Mouse (Mus musculus) G1E-ER4 (cell line): ENCODE data around the gene Nelfb. TPM values are rescaled to one million over a fixed set of nuclear protein-coding genes. Genes with fewer than 3 reads are reported as not detected.

Experiments used
- GATA1 ChIP-seq: IDR thresholded peaks from one replicate; pipeline ENCODE4 v1.8.0; 2012; ENCODE audit warnings: low read length, inconsistent platforms
- polyA plus RNA-seq: library from polyadenylated mRNA; stranded (reverse); fragments of >175 nt; gene quantifications from 2 replicates; pipeline ENCODE4 v1.2.3, GENCODE M21; 2012

Nelfb gene
- polyA plus RNA-seq, 1 experiment: 34.1 TPM

DNA sequence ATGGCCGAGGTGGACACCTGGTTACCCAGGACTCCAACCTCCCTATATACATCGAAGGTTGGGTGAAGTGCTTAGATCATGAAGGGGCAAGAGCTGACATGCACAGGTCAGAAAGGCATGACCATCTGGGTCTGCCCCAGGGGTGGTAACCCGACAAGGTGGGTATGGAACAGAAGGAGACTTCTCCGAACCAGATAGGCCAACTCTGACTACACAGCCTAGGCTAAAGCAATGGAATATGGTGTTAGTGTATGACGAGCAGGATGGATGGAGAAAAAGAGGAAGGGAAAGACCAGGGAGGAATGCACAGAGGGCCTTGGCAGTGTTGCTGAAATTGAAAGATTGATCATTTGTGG is 24.7 kb downstream of the Nelfb start:
- TF ChIP-seq GATA1: no peak

DNA sequence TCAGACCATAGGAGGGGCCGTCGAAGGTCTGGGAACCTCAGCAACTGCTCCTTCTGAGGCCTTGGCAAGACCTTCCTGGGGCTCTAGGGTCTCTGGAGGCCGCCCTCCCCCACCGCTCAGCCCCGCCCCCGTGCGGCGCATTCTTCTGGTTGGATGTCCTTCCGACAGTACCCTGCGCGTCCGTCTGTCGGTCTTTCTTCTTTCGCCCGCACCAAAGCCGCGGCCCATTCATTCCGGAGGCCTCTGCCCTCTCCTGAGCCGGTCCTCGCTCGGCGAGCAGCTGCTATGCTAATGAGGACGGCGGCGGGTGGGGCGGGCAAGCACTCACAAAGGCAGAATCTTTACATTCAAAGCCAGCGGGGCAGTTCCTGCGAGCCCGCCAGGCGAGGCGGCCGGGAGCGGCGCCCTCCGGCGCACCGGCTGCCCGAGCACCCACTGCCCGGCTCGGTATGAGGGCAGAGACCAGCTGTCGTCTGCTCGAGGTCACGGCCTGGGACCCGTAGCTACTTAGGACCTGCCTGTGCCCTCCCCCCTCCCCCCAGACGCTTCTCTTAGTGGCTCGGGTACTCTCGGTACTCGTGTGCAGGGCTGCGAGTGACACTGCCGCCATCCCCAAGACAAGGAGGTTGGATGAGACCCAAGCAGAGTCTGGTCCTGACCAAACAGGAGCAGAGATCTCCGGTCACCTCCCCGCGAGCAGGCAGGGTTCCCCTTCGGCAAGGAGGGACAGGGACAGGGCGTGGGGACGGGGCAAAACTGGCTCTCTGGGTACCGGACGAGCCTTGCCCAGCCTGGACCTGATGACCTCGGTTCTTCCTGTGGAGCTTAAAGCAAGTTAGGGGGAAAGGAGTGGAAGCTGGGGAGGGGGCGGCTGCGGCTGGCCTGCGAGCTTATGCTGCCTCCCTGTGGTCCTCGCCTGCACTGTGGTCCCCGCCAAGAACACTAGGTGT is 25.4 kb downstream of the Nelfb start:
- no peak for TF ChIP-seq GATA1

DNA sequence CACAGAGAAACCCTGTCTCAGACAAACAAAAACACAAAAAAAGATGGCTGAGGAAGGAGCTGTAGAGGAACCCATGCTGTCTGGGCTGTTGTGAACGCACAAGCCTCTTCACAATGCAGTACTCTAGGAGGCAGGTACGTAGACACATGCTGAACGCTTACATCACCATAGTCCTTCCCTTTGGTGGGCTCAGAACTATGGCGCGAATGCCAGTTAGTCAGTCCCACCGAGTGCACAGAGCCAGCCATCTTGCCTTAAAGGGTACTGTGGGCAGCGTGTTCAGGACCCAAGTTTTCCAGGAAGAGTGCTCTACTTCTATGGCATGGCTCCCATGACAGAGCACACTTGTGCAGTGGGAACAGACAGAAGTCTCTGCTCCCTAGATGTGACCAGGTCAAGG is 26.8 kb downstream of the Nelfb start:
- TF ChIP-seq GATA1: no peak

DNA sequence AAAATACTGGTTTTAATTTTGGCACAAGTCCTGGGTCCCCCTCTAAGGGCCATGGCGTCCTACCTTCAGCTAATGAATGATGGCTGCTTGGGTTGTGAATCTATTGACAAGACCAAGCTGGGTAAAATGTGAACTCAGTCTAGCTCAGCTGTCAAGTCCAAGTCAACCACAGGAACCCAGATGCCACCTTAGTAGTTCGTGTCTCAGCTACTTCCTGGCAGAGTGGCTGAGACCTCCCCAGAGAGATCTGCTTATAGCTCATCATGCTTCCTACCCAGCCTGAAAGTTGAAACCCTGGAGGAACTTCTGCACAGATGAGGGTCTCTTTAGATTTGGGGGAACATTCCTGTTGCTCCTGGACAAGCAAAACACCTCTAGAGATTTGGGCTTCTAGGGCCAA is 28.0 kb downstream of the Nelfb start:
- no peak for TF ChIP-seq GATA1

DNA sequence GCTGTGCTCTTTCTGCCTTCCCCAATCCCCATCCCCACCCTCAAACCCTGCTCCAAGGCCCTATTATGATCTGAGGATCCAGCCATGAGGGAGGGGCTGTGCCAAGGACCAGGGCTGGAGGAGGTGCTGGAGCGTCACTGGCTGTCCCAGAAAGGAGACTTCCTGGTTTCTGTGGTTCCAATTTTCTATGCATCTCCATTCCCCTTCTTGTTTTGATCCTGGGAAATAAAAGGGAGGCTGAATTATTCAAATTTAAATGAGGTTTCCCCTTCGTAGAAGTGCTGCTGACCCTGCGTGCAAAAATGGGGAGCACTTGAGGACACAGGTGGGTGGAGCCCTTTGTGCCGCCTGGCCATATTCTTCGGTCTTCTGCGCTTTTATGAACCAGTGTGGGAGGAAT is 28.6 kb downstream of the Nelfb start:
- no peak for TF ChIP-seq GATA1

DNA sequence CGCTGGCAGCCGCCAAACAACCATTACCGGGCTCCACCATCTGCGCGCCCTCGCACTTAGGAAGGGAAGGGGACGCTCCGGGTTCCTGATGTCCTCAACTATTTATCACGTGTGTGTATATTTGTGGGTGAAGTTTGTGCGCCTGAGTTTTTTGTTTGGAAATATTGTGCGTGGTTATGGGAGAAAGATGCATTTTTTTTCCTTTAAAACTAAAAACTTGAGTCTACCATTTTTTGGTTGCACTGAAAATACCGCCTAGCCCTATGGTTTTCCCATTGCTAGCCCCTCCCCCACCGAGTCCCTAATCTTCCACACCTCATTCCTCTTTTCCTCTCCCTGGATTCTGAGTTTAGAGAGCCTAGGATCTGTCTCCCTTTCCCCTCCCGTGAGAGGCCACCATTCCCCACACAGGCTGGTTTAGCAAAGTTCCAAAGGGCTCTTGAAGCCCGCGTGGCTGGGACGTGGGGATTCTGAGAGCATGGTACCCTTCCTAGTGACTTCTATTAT is 29.3 kb downstream of the Nelfb start:
- TF ChIP-seq GATA1: no peak

DNA sequence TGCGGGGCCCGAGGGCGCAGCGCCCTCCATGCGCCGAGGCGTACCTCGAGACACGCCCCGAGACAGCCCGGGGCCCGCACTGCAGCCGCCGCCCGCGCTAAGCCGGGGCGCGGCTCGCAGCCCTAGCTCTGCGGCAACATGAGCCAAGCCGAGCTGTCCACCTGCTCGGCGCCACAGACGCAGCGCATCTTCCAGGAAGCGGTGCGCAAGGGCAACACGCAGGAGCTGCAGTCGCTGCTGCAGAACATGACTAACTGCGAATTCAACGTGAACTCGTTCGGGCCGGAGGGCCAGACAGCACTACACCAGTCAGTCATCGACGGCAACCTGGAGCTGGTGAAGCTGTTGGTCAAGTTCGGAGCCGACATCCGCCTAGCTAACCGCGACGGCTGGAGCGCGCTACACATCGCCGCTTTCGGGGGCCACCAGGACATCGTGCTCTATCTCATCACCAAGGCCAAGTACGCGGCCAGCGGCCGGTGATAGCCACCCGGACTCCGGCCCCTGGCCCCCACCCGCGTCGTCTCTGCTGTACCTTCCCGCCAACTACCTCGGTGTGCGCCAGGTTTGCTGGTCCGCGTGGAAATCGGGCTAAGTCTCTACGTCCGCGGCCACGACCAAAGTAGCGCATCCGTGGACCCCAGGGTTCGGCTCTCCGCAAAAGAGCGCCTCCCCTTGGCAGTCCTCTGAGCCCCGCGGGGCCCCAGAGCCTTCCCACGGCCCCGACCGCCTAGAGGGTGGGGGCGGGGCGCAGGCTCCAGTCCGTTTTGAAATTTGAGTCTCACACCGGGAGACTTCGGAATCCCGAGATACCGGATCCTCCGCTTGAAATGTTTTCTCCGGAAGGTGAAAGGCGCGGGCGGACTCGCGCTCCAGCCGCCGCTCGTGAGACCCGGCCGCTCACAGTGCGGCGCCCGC is 30.1 kb downstream of the Nelfb start:
- TF ChIP-seq GATA1: no peak

DNA sequence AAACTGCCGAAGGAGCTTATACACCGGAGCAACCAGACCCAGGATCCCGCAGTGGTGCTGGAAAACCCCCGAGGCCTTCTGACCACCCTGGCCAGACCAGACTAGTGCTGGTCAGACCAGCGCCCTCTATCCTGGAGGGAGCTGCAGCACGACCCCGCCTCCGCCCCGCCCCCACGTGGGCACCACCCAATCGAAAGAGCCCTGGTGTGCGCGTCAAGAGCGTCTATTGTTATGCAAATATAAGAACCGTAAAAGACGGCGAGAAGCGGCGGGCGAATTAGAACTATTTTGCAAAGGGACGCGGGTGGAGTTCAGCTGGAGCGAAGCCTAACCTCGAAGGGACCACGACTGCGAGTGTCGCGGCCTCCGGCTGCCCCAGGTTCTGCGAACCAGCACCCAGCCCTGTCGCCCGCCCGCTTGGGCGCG is 30.8 kb downstream of the Nelfb start, which contains the start of gene Nrarp:
Gene Nrarp, plus strand, starts transcription at position 281 of the 426 bp plus-strand sequence.
- TF ChIP-seq GATA1: no peak

DNA sequence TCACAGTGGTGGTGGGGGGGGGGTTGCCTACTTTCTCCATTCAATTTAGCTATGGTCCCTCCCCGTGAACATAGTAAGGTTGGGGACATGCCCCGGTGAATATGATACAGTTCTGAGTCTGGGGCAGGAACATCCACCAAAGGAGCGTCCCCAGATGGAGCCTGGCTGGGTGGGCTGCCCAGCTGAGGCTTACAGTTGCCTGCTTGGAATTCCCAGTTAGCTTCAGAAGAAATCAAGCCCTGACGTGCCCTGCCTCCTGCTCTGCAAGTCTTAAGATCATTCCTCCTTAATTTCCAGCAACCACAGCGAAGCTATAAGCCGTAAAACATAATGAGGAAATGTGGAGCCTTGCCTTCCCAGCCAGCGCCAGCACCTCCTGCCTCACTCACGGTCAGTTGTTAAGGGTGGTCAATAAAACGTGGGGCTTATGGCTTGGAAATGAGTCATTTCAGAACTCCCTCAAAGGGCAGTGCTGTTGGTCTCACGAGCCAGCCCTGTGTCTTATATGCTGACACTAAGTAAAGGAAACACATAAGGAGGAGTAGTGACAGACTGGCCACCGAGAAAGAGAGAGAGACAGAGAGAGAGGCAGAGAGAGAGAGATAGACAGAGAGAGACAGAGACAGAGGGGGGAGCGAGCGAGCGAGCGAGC is 31.6 kb downstream of the Nelfb start:
- TF ChIP-seq GATA1: no peak

DNA sequence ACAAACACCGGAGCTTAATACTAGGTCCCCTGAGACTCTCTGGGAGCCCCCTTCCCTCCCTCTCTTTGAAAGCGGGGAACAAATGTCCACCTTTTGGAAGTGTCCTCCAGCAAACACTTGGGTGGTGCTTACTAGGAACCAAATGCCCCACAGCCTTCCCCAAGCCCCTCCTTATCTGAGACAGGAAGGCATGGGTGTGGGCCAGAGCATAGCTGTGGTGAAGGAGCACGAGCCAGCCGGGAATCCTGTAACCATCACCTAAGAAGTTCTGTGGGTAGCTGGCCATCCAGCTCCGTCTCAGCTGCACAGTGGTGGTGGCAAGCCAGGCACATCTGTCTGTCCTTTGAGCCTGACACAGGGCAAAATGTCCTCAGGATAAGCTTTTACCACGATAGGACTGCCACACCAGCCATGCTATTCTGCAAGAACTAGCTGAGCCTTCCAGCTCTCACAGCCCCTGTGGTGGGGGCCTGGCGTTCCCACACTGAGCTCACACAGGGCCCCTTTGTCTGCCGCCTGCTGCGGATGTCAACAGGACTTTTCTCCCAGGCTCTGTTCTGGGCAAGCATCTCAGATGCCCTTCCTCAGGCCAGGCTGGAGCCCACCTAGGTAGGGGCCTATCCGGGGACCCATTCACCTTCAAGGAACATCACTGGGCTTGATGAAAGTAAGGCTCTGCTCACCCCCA is 32.9 kb downstream of the Nelfb start:
- TF ChIP-seq GATA1: no peak

DNA sequence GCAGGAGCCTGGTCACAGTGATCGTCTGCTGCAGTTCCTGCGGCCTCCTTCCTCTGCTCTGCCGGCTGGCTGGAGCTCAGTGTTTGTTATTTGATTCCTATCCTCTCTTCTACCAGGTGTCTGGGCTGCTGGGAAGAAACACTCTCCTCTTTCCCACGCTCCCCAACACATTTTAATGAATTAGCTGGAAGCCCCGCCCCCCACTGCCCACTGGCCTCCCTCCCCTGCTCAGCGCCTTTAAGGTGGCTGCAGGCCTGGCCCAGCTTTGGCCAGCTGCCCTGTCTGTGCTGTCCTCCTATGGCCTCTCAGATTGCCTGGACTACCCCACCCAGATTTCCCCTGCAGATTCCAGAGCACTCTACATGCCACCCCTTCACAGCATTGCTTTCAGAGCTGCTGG is 33.6 kb downstream of the Nelfb start:
- no peak for TF ChIP-seq GATA1

DNA sequence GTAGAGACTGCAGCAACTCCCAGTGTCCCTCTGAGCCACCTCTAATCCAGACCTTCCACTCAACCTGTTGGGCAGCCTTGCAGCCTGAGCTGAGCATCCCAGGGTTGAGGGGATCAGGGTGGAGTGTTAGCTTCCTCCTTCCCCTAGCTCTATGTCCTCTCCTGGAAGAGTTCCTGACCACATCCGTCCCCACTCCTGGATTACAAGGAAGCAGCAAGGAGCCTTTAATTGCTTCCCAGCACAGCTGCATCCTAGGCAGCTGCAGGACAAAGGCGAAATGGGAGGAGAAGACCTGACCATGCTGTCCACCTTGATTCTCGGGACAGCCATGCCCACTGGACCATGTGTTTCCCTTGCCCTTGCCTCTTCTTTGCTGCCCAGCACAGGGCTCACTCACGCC is 34.2 kb downstream of the Nelfb start:
- TF ChIP-seq GATA1: no peak

DNA sequence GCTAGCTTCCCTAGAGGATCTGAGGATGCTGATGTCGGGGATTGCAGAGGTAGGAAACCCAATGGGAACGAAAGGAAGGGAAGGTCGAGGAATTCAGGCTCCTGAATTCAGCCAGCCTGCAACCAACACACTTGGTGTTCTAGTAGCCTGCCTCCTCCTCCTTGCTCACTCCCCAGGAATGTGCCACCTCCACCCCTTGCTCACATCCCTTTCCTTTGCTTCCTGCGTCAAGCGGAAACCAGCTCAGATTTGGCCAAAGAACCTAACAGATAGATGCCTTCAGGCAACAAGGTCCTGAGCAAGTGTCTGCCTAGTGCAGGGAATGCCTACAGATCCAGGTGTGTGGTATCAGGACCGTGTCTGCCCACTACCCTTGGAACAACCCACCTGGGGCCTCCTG is 34.7 kb downstream of the Nelfb start:
- no peak for TF ChIP-seq GATA1

DNA sequence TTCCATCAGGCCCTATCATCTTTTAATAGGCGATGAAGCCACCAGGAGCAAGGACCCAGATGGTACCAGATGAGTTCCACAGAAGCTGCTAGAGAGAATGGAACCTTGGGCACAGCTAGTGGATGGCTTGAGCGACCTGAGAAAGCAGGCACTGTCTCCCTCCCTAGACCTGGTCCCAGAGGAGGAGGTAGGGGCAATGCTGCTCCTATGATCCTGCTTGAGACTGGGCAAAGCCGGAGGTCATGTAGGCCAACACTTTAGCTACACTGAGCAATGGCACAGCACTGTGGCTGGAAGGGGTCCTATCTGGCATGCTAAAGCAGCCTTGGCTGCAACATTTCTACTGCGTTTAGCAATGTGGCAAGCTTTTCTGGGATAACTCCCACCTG is 35.6 kb downstream of the Nelfb start:
- no peak for TF ChIP-seq GATA1
